Mouse (Mus musculus) heart, adult 10 weeks (tissue): ENCODE data around the gene Igsf8. TPM values are rescaled to one million over a fixed set of nuclear protein-coding genes. Genes with fewer than 3 reads are reported as not detected.

Experiments used
- polyA plus RNA-seq: library from polyadenylated mRNA; stranded (reverse); fragments of 350-450 nt; fragmentation: Illumina TruSeq; extraction: RNeasy Lipid Tissue Mini Kit (QIAGEN cat#74804); gene quantifications from one replicate; pipeline ENCODE4 v1.2.3, GENCODE M21; 2014; ENCODE audit warnings: low read depth, low replicate concordance

Gene Igsf8
- 11.6 TPM for polyA plus RNA-seq

GRCm38 (mm10) chr1:172261477-172262078 lies at the start of gene Igsf8:
TSS of gene Igsf8 (plus strand) at chr1:172261641.

GRCm38 (mm10) chr1:172219451-172220406 lies 41.7 kb upstream of the Igsf8 start, which contains the start of gene Casq1:
TSS of gene Casq1 (minus strand) at chr1:172219868.

GRCm38 (mm10) chr1:172258314-172258713 lies 3.1 kb upstream of the Igsf8 start, which contains the start of gene Atp1a4:
TSS of gene Atp1a4 (minus strand) at chr1:172258414.

GRCm38 (mm10) chr1:172297611-172298537 lies 36.4 kb downstream of the Igsf8 start, which contains the start of gene Atp1a2:
TSS of gene Atp1a2 (minus strand) at chr1:172298064.

GRCm38 (mm10) chr1:172329131-172329530 lies 67.7 kb downstream of the Igsf8 start, which contains the start of gene Kcnj9:
TSS of gene Kcnj9 (minus strand) at chr1:172329318.

GRCm38 (mm10) chr1:172340729-172341321 lies 79.4 kb downstream of the Igsf8 start, which contains the start of gene Kcnj10:
TSS of gene Kcnj10 (plus strand) at chr1:172341210.

Other genes with a start within 250 kb of the Igsf8 start
- 0.81 TPM for gene Vangl2, start 233.2 kb upstream of the Igsf8 start, polyA plus RNA-seq
- gene Nhlh1, start 204.1 kb upstream of the Igsf8 start, polyA plus RNA-seq: not detected
- 111 TPM for gene Copa, start 179.1 kb upstream of the Igsf8 start, polyA plus RNA-seq
- 49.5 TPM for gene Ncstn, start 178.8 kb upstream of the Igsf8 start, polyA plus RNA-seq
- gene Pex19, start 134.9 kb upstream of the Igsf8 start, polyA plus RNA-seq: 141 TPM
- 124 TPM for gene Dcaf8, start 113.6 kb upstream of the Igsf8 start, polyA plus RNA-seq
- 86.7 TPM for gene Pea15a, start 54.8 kb upstream of the Igsf8 start, polyA plus RNA-seq
- 14.2 TPM for gene Casq1, start 41.8 kb upstream of the Igsf8 start, polyA plus RNA-seq
- gene Atp1a4, start 3.2 kb upstream of the Igsf8 start, polyA plus RNA-seq: not detected
- gene Atp1a2, start 36.4 kb downstream of the Igsf8 start, polyA plus RNA-seq: 473 TPM
- gene Kcnj9, start 67.7 kb downstream of the Igsf8 start, polyA plus RNA-seq: not detected
- 0.16 TPM for gene Kcnj10, start 79.6 kb downstream of the Igsf8 start, polyA plus RNA-seq
- 4.1 TPM for gene Pigm, start 114.9 kb downstream of the Igsf8 start, polyA plus RNA-seq
- 5.1 TPM for gene Slamf9, start 213.7 kb downstream of the Igsf8 start, polyA plus RNA-seq
- 1.8 TPM for gene Igsf9, start 220.1 kb downstream of the Igsf8 start, polyA plus RNA-seq
- 101 TPM for gene Tagln2, start 238.4 kb downstream of the Igsf8 start, polyA plus RNA-seq